Mouse (Mus musculus): ENCODE results near the gene Rangrf.
"Not testable (repeated sequence)": the region's sequence is repeated elsewhere in the genome, so short reads cannot be mapped to it uniquely, and the experiment has no call there.

The Rangrf gene

GRCm38 (mm10) chr11:68979320-68979733 lies 4.3 kb upstream of the Rangrf start:
- peak; percentile 75 for DNase-seq (ENCODE audit: extremely low read depth, low read depth)

GRCm38 (mm10) chr11:68975601-68976000 lies 616 bp upstream of the Rangrf start:
- DNase-seq (ENCODE audit: extremely low read depth, low read depth), result no peak

GRCm38 (mm10) chr11:68974059-68974450 lies 930 bp downstream of the Rangrf start:
- no peak for DNase-seq (ENCODE audit: extremely low read depth, low read depth)

DNA sequence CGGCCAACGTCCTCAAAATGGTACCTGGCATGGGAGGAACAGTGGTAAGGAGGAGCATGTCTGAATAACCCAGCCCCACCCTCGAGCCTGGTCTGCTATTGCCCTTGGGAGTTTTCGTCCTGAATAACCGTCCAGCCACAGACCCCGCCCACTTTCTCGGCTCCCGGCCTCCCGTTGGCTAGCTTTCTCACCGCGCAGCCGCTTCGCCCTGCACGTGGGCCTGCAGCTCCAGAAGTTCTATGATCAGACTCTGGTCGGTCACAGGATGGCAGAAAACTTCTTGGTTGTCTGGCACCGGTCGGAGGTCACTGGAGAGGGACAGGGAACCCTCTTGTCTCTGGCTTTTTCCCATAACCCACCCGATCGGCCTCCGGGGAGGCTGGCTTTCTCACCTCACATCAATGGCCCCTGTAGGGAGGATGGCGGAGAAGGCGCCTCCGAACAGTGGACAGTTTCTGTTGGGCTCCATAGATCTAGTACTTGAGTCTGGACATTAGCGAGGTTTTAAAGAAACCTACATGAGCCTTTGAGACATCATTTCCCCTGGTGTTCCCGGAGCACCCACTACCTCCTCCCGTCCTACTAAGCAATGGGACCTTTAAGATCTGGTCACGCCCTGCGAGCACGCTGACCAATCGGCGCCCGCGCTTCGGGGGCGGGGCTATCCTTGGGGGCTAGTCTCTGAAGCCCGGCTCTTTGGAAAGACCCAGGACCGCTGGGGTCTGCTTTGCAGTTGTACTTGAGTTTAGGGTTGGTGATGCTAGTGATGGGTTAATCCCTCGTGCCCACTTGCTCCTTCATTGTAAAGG lies 1.5 kb downstream of the Rangrf start:
- DNase-seq (ENCODE audit: extremely low read depth, low read depth), result peak; percentile 85

DNA sequence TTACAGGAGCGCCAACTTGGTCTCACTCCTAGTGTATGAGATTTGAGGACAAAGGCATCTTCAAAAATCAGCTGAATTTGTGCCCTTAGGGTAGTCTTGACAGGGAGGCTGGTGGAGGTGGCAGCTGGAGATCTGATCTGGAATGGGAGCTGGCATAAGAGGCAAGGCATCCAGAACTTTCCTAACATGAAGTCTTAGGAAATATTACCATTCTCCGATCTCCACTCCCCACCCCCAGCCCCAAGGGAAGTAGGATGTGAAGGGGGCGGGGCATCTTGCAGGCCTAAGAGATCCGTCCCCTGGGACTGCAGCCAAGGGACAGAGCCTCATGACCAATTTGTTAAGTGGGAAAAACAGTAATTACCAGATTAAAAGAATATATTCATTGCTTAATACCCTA lies 4.8 kb downstream of the Rangrf start:
- DNase-seq (ENCODE audit: extremely low read depth, low read depth), result no peak

- no peak for DNase-seq (ENCODE audit: extremely low read depth, low read depth)
Observed at GRCm38 (mm10) chr11:68968752-68969151, 6.2 kb downstream of the Rangrf start.

GRCm38 (mm10) chr11:68967337-68968282 lies 7.4 kb downstream of the Rangrf start, which contains the start of gene Slc25a35:
Slc25a35 (plus strand) TSS chr11:68968131.
- peak; percentile 73 for DNase-seq (ENCODE audit: extremely low read depth, low read depth)

DNA sequence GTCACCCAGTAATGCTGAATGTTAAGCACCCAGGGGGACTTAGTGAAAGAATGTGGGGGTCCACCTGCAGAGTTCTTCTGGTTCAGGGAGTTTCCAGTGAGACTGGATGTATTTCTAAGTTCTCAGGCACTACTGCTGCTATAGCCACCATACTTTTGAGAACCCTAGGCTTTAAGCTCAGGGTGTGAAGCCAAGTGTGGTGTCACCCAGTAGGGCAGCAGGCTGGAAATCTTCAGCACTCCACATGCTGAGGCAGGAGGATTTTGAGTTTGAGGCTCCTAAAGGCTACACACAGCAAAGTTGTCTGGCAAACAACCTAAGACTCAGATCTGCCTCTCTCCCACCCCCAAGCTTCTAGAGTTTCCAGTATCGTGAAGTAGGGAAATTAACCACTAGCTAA lies 8.4 kb downstream of the Rangrf start:
- no peak for DNase-seq (ENCODE audit: extremely low read depth, low read depth)

DNA sequence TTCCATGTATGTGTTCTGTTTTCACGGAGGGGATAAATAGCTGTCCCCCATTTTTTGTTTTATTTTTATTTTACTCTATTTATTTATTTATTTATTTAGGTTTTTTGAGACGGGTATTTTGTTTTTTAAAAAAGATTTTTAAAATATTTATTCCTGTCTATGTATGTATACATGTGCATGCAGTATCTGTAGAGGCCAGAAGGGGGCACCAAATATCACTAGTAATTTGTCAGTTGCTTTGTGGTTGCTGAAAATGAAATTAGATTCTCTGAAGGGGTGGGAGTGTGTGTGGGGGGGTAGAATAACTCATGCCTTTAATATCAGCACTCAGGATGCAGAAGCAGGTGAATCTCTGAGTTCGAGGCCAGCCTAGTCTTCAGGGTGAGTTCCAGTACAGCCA lies 9.1 kb downstream of the Rangrf start:
- DNase-seq (ENCODE audit: extremely low read depth, low read depth), result peak; percentile 84

DNA sequence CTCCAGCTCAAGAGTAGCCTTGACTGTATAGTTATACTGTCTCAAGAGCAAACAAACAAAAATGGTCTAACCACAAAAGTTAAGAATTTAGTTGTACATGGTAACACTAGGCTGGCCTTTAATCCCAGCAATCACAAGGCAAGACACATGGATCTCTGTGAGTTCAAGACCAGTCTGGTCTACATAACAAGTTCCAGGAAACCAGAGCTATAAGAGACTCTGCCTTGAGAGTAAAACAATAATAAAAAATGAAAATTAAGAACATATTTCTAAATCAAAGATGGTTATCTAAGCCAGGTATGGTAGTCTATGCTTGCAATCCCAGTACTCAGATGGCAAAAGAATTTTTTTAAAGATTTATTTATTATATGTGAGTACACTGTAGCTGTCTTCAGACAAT lies 9.9 kb downstream of the Rangrf start:
- DNase-seq (ENCODE audit: extremely low read depth, low read depth), result peak; percentile 60

- DNase-seq (ENCODE audit: extremely low read depth, low read depth), result no peak
Observed at GRCm38 (mm10) chr11:68963405-68963804, 11.6 kb downstream of the Rangrf start.

DNA sequence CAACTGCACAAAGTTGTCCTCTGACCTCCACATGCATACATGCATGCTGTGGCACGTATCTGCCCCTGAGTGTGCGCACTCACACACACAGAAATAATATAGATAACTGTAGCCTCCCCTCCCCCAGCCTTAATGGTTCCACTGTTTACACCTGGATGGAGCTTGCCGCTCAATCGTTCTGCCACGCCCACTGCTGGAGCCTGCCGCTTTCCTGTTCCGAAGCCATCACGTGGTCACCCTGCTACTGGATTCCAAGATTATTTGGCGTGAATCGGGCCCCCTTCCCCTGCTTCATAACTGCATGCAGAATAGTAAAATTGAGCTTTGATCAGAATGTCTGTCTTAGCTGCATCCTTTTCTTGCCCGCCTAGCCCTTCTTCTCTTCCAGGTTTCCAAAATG lies 12.8 kb downstream of the Rangrf start:
- not testable (repeated sequence) for DNase-seq (ENCODE audit: extremely low read depth, low read depth)

DNA sequence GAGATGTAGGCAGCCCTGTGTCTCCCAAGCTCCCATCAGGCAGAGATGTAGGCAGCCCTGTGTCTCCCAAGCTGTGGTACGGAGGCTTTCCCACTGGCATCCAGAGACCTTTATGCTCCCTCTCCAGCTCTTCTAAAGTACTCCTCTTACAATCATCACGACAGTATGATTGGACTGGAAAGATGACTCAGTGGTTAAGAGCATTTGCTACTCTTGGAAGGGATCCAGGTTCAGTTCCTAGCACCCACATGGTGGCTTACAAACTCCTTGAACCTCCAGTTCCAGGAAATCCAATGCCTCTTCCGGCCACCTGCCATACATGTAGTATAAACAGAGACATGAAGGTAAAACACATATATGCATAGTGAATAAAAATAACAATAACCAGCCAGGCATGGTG lies 13.4 kb downstream of the Rangrf start:
- no peak for DNase-seq (ENCODE audit: extremely low read depth, low read depth)

DNA sequence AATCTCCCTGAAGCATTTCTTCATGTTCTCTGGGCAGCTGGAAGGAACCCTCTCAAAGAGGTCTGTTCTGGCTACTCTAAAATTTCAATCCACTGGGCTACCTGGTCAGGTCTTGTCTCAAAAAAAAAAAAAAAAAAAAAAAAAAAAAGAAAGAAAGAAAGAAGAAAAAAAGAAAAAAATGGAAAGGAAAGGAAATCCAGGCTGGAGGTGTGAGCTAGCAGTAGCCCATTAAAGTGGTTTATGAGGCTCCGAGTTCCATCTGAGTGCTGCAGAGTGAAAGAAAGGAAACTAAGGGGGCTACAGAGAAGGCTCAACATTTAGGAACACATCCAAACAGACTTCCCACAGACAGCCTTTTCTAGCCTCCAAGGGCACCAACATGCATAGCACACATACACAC lies 17.0 kb downstream of the Rangrf start:
- DNase-seq (ENCODE audit: extremely low read depth, low read depth), result no peak

DNA sequence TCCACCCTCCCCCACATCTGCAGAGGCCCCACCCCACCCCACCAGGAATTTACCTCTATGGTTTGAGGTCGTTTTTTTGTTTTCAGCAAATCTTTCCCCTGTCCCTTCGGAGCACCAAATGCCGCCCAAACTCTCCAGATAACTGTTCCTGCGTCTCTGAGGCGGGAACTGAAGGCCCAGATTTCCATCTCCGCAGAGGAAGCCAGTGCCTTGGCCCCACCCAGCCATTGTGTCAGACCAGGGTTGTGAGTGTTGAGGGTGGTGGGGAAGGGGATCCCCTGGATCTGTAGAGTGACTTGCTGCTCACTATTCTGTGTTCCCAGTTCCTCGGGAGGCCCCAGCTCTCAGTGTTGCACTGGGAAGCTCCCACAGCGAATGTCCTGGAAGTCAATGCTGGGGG lies 17.7 kb downstream of the Rangrf start, which contains the start of gene Arhgef15:
Gene Arhgef15, minus strand, starts transcription at position 173 of the 400 bp plus-strand sequence.
- no peak for DNase-seq (ENCODE audit: extremely low read depth, low read depth)

DNA sequence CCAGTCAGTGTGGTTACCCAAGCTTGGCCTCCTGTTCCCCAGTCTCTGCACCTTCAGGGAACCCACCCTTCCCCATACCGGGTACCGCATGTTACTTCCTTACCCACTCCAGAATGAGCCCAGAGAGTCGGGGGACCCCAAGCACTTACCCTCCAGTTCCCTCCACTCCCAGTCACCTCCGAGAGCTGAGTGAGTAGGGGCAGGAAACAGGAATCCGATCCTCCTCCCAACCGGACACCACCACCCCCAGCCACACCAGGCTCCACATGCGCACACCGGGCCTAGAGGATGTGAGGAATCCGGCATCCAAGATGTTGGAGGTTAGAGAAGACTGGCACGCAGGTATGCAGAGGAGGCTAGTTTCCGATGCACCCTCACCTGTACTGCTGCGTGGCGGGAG lies 18.3 kb downstream of the Rangrf start:
- no peak for DNase-seq (ENCODE audit: extremely low read depth, low read depth)

- no peak for DNase-seq (ENCODE audit: extremely low read depth, low read depth)
Observed at GRCm38 (mm10) chr11:68956107-68956506, 18.9 kb downstream of the Rangrf start.

DNA sequence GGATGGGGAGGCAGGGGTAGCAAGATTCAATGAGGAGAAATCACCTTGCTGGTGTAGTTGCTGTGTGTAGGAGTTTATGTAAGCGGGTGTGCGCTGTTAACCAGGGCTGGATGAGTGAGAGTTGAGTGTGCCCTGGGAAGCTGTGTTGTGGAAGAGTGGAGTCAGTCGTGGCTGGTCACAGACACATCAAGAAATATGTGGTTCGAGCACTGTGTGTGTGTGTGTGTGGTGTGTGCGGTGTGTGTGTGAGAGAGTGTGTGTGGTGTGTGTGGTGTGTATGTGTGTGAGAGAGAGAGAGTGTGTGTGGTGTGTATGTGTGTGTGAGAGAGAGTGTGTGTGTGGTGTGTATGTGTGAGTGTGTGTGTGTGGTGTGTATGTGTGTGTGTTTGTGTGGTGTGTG lies 19.5 kb downstream of the Rangrf start:
- no peak for DNase-seq (ENCODE audit: extremely low read depth, low read depth)

DNA sequence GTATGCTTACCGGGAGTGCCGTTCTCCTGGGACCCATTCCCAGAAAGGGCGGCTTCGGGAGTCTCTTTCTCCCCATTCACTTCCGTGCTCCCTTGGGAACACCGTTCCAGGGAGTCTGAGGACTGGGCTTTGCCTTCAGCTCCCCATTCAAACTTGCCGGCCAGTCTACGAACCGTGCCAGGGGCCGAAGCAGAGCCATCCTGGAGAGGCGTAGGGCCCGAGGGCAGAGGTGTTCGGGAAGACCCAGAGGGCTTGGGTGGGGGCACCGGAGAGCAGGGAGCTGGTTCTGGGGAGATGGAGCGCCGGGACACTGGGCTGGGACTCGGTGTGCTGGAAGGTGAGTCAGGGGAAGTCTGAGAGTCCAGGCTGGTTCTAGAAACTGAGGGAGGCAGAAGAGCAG lies 20.6 kb downstream of the Rangrf start:
- DNase-seq (ENCODE audit: extremely low read depth, low read depth), result no peak

- no peak for DNase-seq (ENCODE audit: extremely low read depth, low read depth)
Observed at GRCm38 (mm10) chr11:68953903-68954302, 21.1 kb downstream of the Rangrf start.

DNA sequence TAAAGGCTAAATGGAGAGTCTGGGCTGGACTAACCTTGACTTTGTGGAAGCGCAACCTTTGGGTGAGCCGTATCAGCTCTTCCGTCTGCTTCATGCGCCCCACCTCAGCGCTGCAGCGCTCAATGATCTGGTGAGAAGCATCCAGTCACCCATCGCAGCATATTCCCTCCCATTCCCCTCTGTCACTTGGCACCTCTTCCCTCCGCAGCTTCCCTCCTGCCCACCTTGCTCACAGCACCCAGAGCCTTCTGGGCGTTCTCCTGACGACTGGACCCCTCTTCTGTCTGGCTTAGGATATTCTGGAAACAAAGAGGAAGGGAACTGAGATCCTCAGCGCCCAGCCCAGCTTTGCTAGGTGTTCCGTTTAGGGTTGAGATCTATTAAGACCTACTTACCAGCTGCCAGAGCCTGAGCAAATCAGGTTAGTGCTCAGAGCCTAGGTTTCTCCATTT lies 27.4 kb downstream of the Rangrf start:
- no peak for DNase-seq (ENCODE audit: extremely low read depth, low read depth)

DNA sequence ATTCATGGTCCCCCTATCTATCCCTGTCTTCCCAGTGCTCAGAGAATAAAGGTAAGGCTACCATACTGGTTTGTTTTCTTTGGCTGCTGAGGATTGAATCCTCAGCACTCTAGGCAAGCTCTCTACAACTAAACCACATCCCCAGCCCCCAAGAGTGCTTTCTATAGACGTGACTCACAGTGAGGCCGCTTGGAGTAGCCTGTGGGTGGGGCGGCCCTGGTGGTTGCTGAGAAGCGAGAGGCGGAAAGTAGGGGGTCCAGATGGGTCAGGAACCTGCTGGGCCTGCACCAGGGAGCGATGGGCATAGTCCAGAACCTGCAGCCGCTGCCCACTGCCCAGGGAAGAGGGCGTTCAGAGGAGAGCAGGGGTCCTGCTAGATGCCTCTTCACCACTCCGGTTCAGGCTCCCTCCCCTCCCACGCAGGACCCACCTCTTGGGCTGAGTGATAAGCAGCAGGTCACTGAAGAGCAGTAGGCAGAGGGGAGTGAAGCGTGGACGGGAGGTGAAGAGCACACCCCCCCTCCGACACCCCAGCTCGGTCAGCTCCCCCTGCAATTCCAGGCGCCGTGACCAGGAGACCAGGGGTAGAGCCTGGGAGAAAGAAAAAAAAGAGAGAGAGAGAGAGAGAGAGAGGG lies 28.1 kb downstream of the Rangrf start:
- DNase-seq (ENCODE audit: extremely low read depth, low read depth), result no peak

Data from MEL-GATA-1-ER (cell line).